Mouse (Mus musculus): ENCODE data around the gene Ptx3. TPM values are rescaled to one million over a fixed set of nuclear protein-coding genes. Genes with fewer than 3 reads are reported as not detected.

The Ptx3 gene
- polyA plus RNA-seq (2012; rRNA removed), result 0.02 and 0.07 TPM in 2 replicates

DNA sequence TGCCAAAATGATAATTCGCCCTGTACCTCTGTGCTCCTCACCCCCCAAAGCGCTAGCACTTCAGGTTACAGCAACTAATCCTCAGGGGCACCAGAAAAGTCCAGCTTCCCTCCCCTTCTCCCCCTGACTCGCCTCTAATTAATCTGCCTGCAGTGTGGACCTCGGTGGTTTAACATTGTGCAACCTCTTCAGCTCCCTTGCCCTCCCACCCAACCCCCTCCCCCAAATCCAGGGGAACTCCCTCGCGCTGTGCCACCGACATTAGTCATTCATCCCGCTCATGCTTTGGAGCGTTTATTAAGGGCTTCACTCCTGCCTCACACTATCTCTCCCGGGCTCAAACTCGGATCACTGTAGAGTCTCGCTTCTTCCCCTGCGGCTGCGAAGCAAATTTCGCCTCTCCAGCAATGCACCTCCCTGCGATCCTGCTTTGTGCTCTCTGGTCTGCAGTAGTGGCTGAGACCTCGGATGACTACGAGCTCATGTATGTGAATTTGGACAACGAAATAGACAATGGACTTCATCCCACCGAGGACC is at the start of gene Ptx3:
Gene Ptx3, plus strand, starts transcription at position 256 of the 537 bp plus-strand sequence.

Other genes starting within 250 kb of the Ptx3 start
- 0.08 and 0.16 TPM in 2 replicates for gene Veph1, start 76.9 kb downstream of the Ptx3 start, polyA plus RNA-seq (2012; rRNA removed)